ENCODE assay signal across 9 mouse cellular contexts in genomic region chr19:27216318-27216717, GRCm38 (mm10). TPM values are rescaled to one million over a fixed set of nuclear protein-coding genes. Genes with fewer than 3 reads are reported as not detected.
A peak's percentile ranks its signal among the peaks of the same experiment; 100 is the strongest.
DNase-seq lines count a peak whose midpoint lies in the region; ATAC-seq and TF ChIP-seq lines count a peak whose summit lies in the region.
"Had no signal": no experiment of that assay in that cellular context is flagged by ENCODE, and none has a peak within 500 bp of the region (broad histone marks: within the 10 kb centered on the region; RNA-seq: fewer than 3 reads in every experiment).

Vldlr (plus strand) TSS chr19:27216484.

- no peak for TF ChIP-seq EP300 in stomach, postnatal 0 days (optimal IDR thresholded peaks at IDR 0.05)

- TF ChIP-seq POLR2A in cortical plate, adult 2 months (IDR thresholded peaks at IDR 0.05; ENCODE audit: extremely low read depth, insufficient read depth, low read length) = no peak

- H3K4me2 ChIP-seq in kidney, embryonic 15.5 days = peak within 1 kb of the TSS; percentile 94
- H3K4me2 ChIP-seq in liver, embryonic 11.5 days = peak within 1 kb of the TSS; percentile 68
- peak within 1 kb of the TSS; percentile 92 for H3K4me2 ChIP-seq in stomach, postnatal 0 days (replicated peaks; ENCODE audit: low read depth)

- WGBS in kidney, embryonic 15.5 days = 3% methylated on average over 11 of the region's 11 CpGs
- 8% methylated on average over 11 of the region's 11 CpGs for WGBS in liver, embryonic 11.5 days
- WGBS in stomach, postnatal 0 days = 6% methylated on average over 11 of the region's 11 CpGs

- no peaks in the 10 kb centered on the region for H3K36me3 ChIP-seq in kidney, embryonic 15.5 days
- no peaks in the 10 kb centered on the region for H3K36me3 ChIP-seq in liver, embryonic 11.5 days (ENCODE audit: control insufficient read depth, insufficient read depth, low read length)
- no peaks in the 10 kb centered on the region for H3K36me3 ChIP-seq in stomach, postnatal 0 days (ENCODE audit: control insufficient read depth, insufficient read depth, low read length)

- DNase-seq in left cerebral cortex, adult 18-20 months (ENCODE audit: low spot score in 2 of 2) = peak; percentile 23
- no peak for DNase-seq in left cerebral cortex, adult 11 months (ENCODE audit: low spot score)
- peak in 1 of 2 experiments; percentile 8 for DNase-seq in gastrocnemius, postnatal 4 days (ENCODE audit: low spot score in 2 of 2)
- no peak for DNase-seq in liver, embryonic 11.5 days (ENCODE audit: low spot score)
- no peak for DNase-seq in stomach, postnatal 0 days (ENCODE audit: low spot score)
- DNase-seq in cerebellum, adult 11-12 months = no peak

- no peaks in the 10 kb centered on the region for H3K4me1 ChIP-seq in cortical plate, adult 2 months (ENCODE audit: control insufficient read depth, insufficient read depth, low read length)
- H3K4me1 ChIP-seq in kidney, embryonic 15.5 days = peaks cover 34% of the 10 kb centered on the region
- peaks cover 2% of the 10 kb centered on the region for H3K4me1 ChIP-seq in liver, embryonic 11.5 days (replicated peaks; ENCODE audit: control insufficient read depth, insufficient read depth, low read length)
- H3K4me1 ChIP-seq in stomach, postnatal 0 days (replicated peaks; ENCODE audit: control insufficient read depth, insufficient read depth) = no peaks in the 10 kb centered on the region

- peak within 1 kb of the TSS; percentile 71 for H3K9ac ChIP-seq in kidney, embryonic 15.5 days
- peak within 1 kb of the TSS; percentile 50 for H3K9ac ChIP-seq in liver, embryonic 11.5 days (ENCODE audit: low read depth, low read length)
- peak within 1 kb of the TSS; percentile 70 for H3K9ac ChIP-seq in stomach, postnatal 0 days (ENCODE audit: low read length)

- no peak for ATAC-seq in kidney, embryonic 15.5 days (replicated peaks; ENCODE audit: low FRiP score)
- no peak for ATAC-seq in liver, embryonic 11.5 days (replicated peaks; ENCODE audit: low FRiP score)
- no peak for ATAC-seq in stomach, postnatal 0 days (ENCODE audit: low FRiP score, low TSS enrichment)

- TF ChIP-seq CTCF in cortical plate, adult 2 months (IDR thresholded peaks at IDR 0.05; ENCODE audit: extremely low read depth, insufficient read depth, low read length) = no peak
- no peak for TF ChIP-seq CTCF in stomach, postnatal 0 days (IDR thresholded peaks at IDR 0.05; ENCODE audit: low read depth)

- peak within 1 kb of the TSS; percentile 68 for H3K27ac ChIP-seq in cortical plate, adult 2 months (ENCODE audit: insufficient read depth, low read length)
- peak within 1 kb of the TSS; percentile 91 for H3K27ac ChIP-seq in kidney, embryonic 15.5 days
- H3K27ac ChIP-seq in liver, embryonic 11.5 days (ENCODE audit: low read depth, low read length) = no peak within 1 kb of the TSS; the same call in 1 of the 2 replicates
- H3K27ac ChIP-seq in stomach, postnatal 0 days (replicated peaks) = peak within 1 kb of the TSS; percentile 41

- H3K4me3 ChIP-seq in cortical plate, adult 2 months (ENCODE audit: insufficient read depth, low read length) = peak within 1 kb of the TSS; percentile 89
- peak within 1 kb of the TSS; percentile 73 for H3K4me3 ChIP-seq in kidney, embryonic 15.5 days (replicated peaks)
- H3K4me3 ChIP-seq in liver, embryonic 11.5 days (ENCODE audit: low read depth, low read length) = peak within 1 kb of the TSS; percentile 63
- peak within 1 kb of the TSS; percentile 67 for H3K4me3 ChIP-seq in stomach, postnatal 0 days (ENCODE audit: low read depth, low read length)

- no peaks in the 10 kb centered on the region for H3K9me3 ChIP-seq in kidney, embryonic 15.5 days (replicated peaks)
- H3K9me3 ChIP-seq in liver, embryonic 11.5 days (ENCODE audit: control insufficient read depth, low read length) = no peaks in the 10 kb centered on the region
- no peaks in the 10 kb centered on the region for H3K9me3 ChIP-seq in stomach, postnatal 0 days (ENCODE audit: control insufficient read depth, low read length)

- H3K27me3 ChIP-seq in kidney, embryonic 15.5 days = peaks cover 14% of the 10 kb centered on the region
- peaks cover 48% of the 10 kb centered on the region for H3K27me3 ChIP-seq in liver, embryonic 11.5 days (replicated peaks; ENCODE audit: control insufficient read depth, insufficient read depth, low read length)
- no peaks in the 10 kb centered on the region for H3K27me3 ChIP-seq in stomach, postnatal 0 days (ENCODE audit: control insufficient read depth, insufficient read depth, low read length)

RNA-seq across cellular contexts. Expression of gene Vldlr, which starts in this region (rescaled TPM):
- total RNA-seq in left cerebral cortex, adult 18-20 months (2021) = 10 to 100 TPM; 51.2 to 54.7 TPM
- polyA plus RNA-seq in cortical plate, adult 2 months (2012; rRNA removed) = 26.8 and 27.3 TPM in 2 replicates
- 10 to 100 TPM; 38.0 to 40.3 TPM for total RNA-seq in gastrocnemius, postnatal 4 days (2021)
- 30.9 and 31.8 TPM in 2 replicates for polyA plus RNA-seq in kidney, embryonic 15.5 days (2015; fragmentation: Nextera tagmentation; extraction: Ambion mirVana)
- polyA plus RNA-seq in liver, embryonic 11.5 days (2014; fragmentation: Nextera tagmentation; extraction: Ambion mirVana) = 5.6 and 6.1 TPM in 2 replicates
- polyA plus RNA-seq in stomach, postnatal 0 days (2015; fragmentation: Nextera tagmentation; extraction: Ambion mirVana) = 6.0 and 6.7 TPM in 2 replicates
- total RNA-seq: MEL had no signal

Comparison
In these comparisons a context has a peak if more than half of its experiments do, and no peak if none do; other contexts are left out.
1. DNase-seq: peak in left cerebral cortex, adult 18-20 months (2 of 2); none in left cerebral cortex, adult 11 months (single experiment), liver, embryonic 11.5 days (single experiment), stomach, postnatal 0 days (single experiment) and cerebellum, adult 11-12 months (single experiment).
2. Peak in every context shown above with its lines, with median percentiles within 50 percentile points of each other: H3K4me3 ChIP-seq, H3K4me2 ChIP-seq and H3K9ac ChIP-seq.